Mouse (Mus musculus) CH12F3 (cell line): ENCODE results near the gene Gnrhr.

Experiments
- in situ Hi-C: fragments of 300-500 bp; cut with MboI; formaldehyde crosslinking; loops from 2 replicates; pipeline ENCODE4 v1.14.3; 2020; ENCODE audit warnings: low sequenced_read_pairs

Gnrhr gene

GRCm38 (mm10) chr5:86197801-86198200 is at the start of gene Gnrhr:
TSS of gene Gnrhr (minus strand) at chr5:86197901.
- in situ Hi-C loops, result no loop called here

GRCm38 (mm10) chr5:86246559-86246958 is 48.9 kb upstream of the Gnrhr start:
- in situ Hi-C loops, result no loop called here

GRCm38 (mm10) chr5:86244880-86245279 is 47.2 kb upstream of the Gnrhr start:
- in situ Hi-C loops, result no loop called here

- in situ Hi-C loops, result no loop called here
These were observed 46.6 kb upstream of the Gnrhr start for GRCm38 (mm10) chr5:86244275-86244674.

GRCm38 (mm10) chr5:86227156-86227853 is 29.6 kb upstream of the Gnrhr start:
- in situ Hi-C loops, result no loop called here

- in situ Hi-C loops, result no loop called here
These were observed 6.3 kb downstream of the Gnrhr start for GRCm38 (mm10) chr5:86191356-86191755.

- in situ Hi-C loops, result no loop called here
These were observed 6.9 kb downstream of the Gnrhr start for GRCm38 (mm10) chr5:86190770-86191169.

GRCm38 (mm10) chr5:86190290-86190689 is 7.4 kb downstream of the Gnrhr start:
- in situ Hi-C loops, result no loop called here

GRCm38 (mm10) chr5:86187441-86187840 is 10.3 kb downstream of the Gnrhr start:
- in situ Hi-C loops, result no loop called here

- in situ Hi-C loops, result no loop called here
These were observed 23.9 kb downstream of the Gnrhr start for GRCm38 (mm10) chr5:86173778-86174177.

- in situ Hi-C loops, result no loop called here
These were observed 25.1 kb downstream of the Gnrhr start, which contains the start of gene Uba6 for GRCm38 (mm10) chr5:86172449-86173161. TSS of gene Uba6 (minus strand) at chr5:86172803.

- in situ Hi-C loops, result no loop called here
These were observed 25.6 kb downstream of the Gnrhr start for GRCm38 (mm10) chr5:86172088-86172448.
